Mouse (Mus musculus) liver, embryonic 13.5 days (tissue): ENCODE results near the gene Hmga1b. TPM values are rescaled to one million over a fixed set of nuclear protein-coding genes. Genes with fewer than 3 reads are reported as not detected.

Experiments used
- ATAC-seq: fragments of 200-750 bp; cut with Nextera tagmentation; 2 replicates; pipeline ENCODE4 v1.8.0; 2017; ENCODE audit warnings: low read depth, mild to moderate bottlenecking, moderate number of reproducible peaks, moderate library complexity
- DNase-seq: peaks from one replicate; pipeline ENCODE4 v3.0.0; 2022
- H3K27ac ChIP-seq: fragments of 300-500 bp; sonication (generic); 2 replicates; pipeline ENCODE4 v1.5.1; 2015; ENCODE audit warnings: moderate library complexity, mild to moderate bottlenecking, inconsistent platforms
- H3K27me3 ChIP-seq: fragments of 300-500 bp; sonication (generic); 2 replicates; pipeline ENCODE4 v1.6.1; 2015; ENCODE audit warnings: mild to moderate bottlenecking, inconsistent platforms
- H3K36me3 ChIP-seq: fragments of 300-500 bp; sonication (generic); 2 replicates; pipeline ENCODE4 v1.6.1; 2015; ENCODE audit warnings: mild to moderate bottlenecking, inconsistent platforms
- H3K4me1 ChIP-seq: fragments of 300-500 bp; sonication (generic); replicated peaks from 2 replicates; pipeline ENCODE4 v1.6.1; 2015; ENCODE audit warnings: inconsistent platforms
- H3K4me2 ChIP-seq: fragments of 300-500 bp; sonication (generic); 2 replicates; pipeline ENCODE4 v1.6.1; 2015; ENCODE audit warnings: inconsistent platforms, mild to moderate bottlenecking, moderate library complexity
- H3K4me3 ChIP-seq: fragments of 300-500 bp; sonication (generic); replicated peaks from 2 replicates; pipeline ENCODE4 v1.5.1; 2015; ENCODE audit warnings: mild to moderate bottlenecking, inconsistent platforms
- H3K9ac ChIP-seq: fragments of 300-500 bp; sonication (generic); 2 replicates; pipeline ENCODE4 v1.6.1; 2015; ENCODE audit warnings: mild to moderate bottlenecking, inconsistent platforms
- H3K9me3 ChIP-seq: fragments of 300-500 bp; sonication (generic); replicated peaks from 2 replicates; pipeline ENCODE4 v1.6.1; 2016; ENCODE audit warnings: inconsistent platforms
- WGBS: fragments of 180-500 bp; shearing (Covaris S2); methylation state at CpG from one replicate; pipeline ENCODE4 v1.1.7; 2015; ENCODE audit not compliant: insufficient replicate concordance; 5-methylcytosine and 5-hydroxymethylcytosine counted together
- polyA plus RNA-seq: library from polyadenylated mRNA; unstranded; fragments of >200 nt; fragmentation: Nextera tagmentation; extraction: Ambion mirVana; gene quantifications from 2 replicates; pipeline ENCODE4 v1.2.1, GENCODE M21; 2015

Hmga1b gene
- polyA plus RNA-seq, 1 experiment from 2014 or later, result 4.9 TPM

DNA sequence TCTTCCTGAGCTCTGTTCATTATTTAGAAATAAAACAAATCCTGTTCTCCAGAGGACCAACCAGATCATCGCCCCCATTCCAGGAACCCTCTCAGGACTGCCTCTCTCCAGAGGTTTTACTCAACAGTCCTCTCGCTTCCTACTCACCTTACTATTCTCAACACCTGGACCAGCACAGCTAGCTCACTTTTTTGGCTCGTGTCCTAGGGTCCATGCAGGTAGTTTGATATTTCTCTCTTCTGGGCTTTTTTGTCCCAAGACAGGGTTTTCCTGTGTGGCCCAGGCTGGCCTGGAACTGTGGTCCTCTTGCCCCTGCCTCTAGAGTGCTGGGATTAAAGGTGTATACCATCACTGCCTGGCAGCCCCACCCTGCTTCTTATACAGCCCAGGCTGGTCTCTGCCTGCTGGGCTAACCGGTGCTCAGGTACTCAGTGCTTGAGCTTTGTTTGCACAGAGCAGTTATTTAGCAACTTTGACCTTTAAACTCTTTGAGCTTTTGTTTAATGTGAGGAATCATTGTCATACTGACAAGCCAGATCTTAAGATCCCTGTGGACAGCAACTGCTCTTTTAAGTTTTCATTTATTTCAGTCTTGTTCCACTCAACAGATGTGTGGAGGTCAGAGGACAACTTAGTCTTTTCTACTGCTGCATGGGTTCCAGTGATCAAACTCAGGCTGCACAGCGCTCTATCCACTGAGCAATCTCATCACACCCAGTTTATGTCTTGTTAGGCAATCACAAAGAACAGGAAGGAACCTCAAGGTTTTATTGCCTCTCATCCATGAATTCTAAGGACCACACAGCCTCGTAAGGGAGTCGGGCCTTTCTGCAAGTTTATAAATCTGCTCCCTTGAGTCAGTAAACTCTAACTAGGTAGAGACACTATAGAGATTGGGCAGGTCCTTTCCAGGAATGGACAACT is 43.0 kb downstream of the Hmga1b start:
- H3K9ac ChIP-seq, result no peak overlapping the region
- no peak overlapping the region for H3K4me2 ChIP-seq
- DNase-seq (no peak), ATAC-seq (no peak)
- peaks cover 50% of the 10 kb centered on the region for H3K36me3 ChIP-seq
- no peak overlapping the region for H3K27ac ChIP-seq
- H3K4me3 ChIP-seq, result no peak overlapping the region
- H3K4me1 ChIP-seq, result peaks cover 6% of the 10 kb centered on the region; the same call in 1 of the 2 replicates
- WGBS, result 76% methylated on average over 7 of the region's 7 CpGs
- H3K27me3 ChIP-seq, result no peaks in the 10 kb centered on the region
- H3K9me3 ChIP-seq, result no peaks in the 10 kb centered on the region

DNA sequence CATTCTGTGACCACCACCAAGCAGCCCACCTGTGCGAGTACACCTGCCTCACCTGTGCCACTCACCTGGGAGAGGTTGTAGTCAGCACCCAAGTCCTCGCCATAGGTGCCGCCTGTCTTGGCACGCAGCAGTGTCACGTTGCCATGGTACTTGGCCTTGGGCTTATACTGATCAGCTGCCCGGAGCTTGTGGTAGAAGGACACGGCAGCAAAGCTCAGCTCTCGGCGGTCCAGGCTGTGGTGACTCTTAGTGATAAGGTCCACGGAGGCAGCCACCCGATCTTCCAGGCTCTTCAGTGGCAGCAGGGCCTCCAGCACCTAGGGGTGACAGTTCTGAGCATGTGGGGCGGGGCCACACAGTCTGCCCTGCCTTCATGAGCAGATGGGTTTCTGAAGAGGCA is 45.4 kb downstream of the Hmga1b start:
- Histone ChIP-seq H3K4me3 (no peak overlapping the region), H3K9me3 (no peaks in the 10 kb centered on the region), H3K4me1 (peaks cover 6% of the 10 kb centered on the region; the same call in 1 of the 2 replicates), H3K36me3 (peaks cover 74% of the 10 kb centered on the region), H3K4me2 (no peak overlapping the region), H3K9ac (no peak overlapping the region), H3K27me3 (no peaks in the 10 kb centered on the region), H3K27ac (no peak overlapping the region)
- 66% methylated on average over 12 of the region's 12 CpGs for whole genome bisulfite sequencing
- no peak for DNase-seq
- ATAC-seq, result no peak

DNA sequence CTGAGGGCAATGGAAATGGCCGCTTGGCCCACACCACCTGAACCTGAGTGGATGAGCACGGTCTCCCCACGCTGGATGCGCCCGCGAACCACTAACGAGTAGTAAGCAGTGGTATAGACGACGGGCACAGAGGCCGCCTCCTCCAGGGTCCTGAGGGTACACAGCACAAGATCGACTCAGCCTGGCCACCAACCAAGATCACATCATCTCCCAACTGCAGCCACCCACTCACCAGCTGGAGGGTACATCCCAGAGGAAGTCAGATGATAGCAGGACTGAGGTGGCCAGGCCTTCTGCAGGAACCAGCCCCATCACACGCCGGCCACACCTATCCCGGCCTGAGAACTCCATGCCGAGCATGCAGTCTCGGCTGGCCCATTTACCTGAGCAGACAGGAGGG is 49.5 kb downstream of the Hmga1b start:
- Histone ChIP-seq H3K9ac (no peak overlapping the region), H3K4me3 (no peak overlapping the region), H3K4me1 (no peaks in the 10 kb centered on the region), H3K9me3 (no peaks in the 10 kb centered on the region), H3K27ac (no peak overlapping the region), H3K4me2 (no peak overlapping the region), H3K27me3 (no peaks in the 10 kb centered on the region), H3K36me3 (peaks cover 100% of the 10 kb centered on the region)
- DNase-seq (no peak), ATAC-seq (no peak)
- WGBS, result 85% methylated on average over 16 of the region's 16 CpGs

Other genes with a start within 250 kb of the Hmga1b start
- 10.0 and 10.7 TPM in 2 replicates for gene Gcgr, start 232.1 kb upstream of the Hmga1b start, polyA plus RNA-seq
- gene Mcrip1, start 213.1 kb upstream of the Hmga1b start, polyA plus RNA-seq, result 45.7 and 46.9 TPM in 2 replicates
- 0.22 TPM in 1 of 2 replicates, not detected in the other for gene Ppp1r27, start 211.7 kb upstream of the Hmga1b start, polyA plus RNA-seq
- 403 and 453 TPM in 2 replicates for gene P4hb, start 189.5 kb upstream of the Hmga1b start, polyA plus RNA-seq
- gene Arhgdia, start 181.2 kb upstream of the Hmga1b start, polyA plus RNA-seq, result 258 and 276 TPM in 2 replicates
- gene Alyref, start 164.4 kb upstream of the Hmga1b start, polyA plus RNA-seq, result 379 and 416 TPM in 2 replicates
- 99.1 and 102 TPM in 2 replicates for gene Anapc11, start 164.4 kb upstream of the Hmga1b start, polyA plus RNA-seq
- 9.5 and 12.6 TPM in 2 replicates for gene Npb, start 154.3 kb upstream of the Hmga1b start, polyA plus RNA-seq
- 114 and 116 TPM in 2 replicates for gene Pcyt2, start 144.9 kb upstream of the Hmga1b start, polyA plus RNA-seq
- 33.8 and 34.3 TPM in 2 replicates for gene Sirt7, start 137.6 kb upstream of the Hmga1b start, polyA plus RNA-seq
- 39.8 and 40.0 TPM in 2 replicates for gene Mafg, start 129.2 kb upstream of the Hmga1b start, polyA plus RNA-seq
- 6.0 and 6.9 TPM in 2 replicates for gene Pycr1, start 119.0 kb upstream of the Hmga1b start, polyA plus RNA-seq
- 0.23 TPM in 1 of 2 replicates, not detected in the other for gene Myadml2, start 114.6 kb upstream of the Hmga1b start, polyA plus RNA-seq
- gene Notum, start 101.6 kb upstream of the Hmga1b start, polyA plus RNA-seq, result 0.27 and 0.36 TPM in 2 replicates
- gene Aspscr1, start 89.8 kb upstream of the Hmga1b start, polyA plus RNA-seq, result 49.2 and 52.5 TPM in 2 replicates
- gene Cenpx, start 49.1 kb upstream of the Hmga1b start, polyA plus RNA-seq, result 123 and 126 TPM in 2 replicates
- gene Lrrc45, start 48.9 kb upstream of the Hmga1b start, polyA plus RNA-seq, result 13.0 and 14.3 TPM in 2 replicates
- gene Rac3, start 41.3 kb upstream of the Hmga1b start, polyA plus RNA-seq, result 1.7 and 2.3 TPM in 2 replicates
- 8.8 and 9.6 TPM in 2 replicates for gene Dcxr, start 35.5 kb upstream of the Hmga1b start, polyA plus RNA-seq
- 0.22 TPM in 1 of 2 replicates, not detected in the other for gene Cbr2, start 30.7 kb upstream of the Hmga1b start, polyA plus RNA-seq
- gene Rfng, start 21.4 kb downstream of the Hmga1b start, polyA plus RNA-seq, result 11.2 and 15.4 TPM in 2 replicates
- gene Gps1, start 21.5 kb downstream of the Hmga1b start, polyA plus RNA-seq, result 102 and 104 TPM in 2 replicates
- gene Dus1l, start 33.6 kb downstream of the Hmga1b start, polyA plus RNA-seq, result 82.6 and 86.2 TPM in 2 replicates
- 15.3 and 17.9 TPM in 2 replicates for gene Fasn, start 61.8 kb downstream of the Hmga1b start, polyA plus RNA-seq
- 1.8 TPM in 2 replicates for gene Ccdc57, start 170.1 kb downstream of the Hmga1b start, polyA plus RNA-seq
- gene Slc16a3, start 185.7 kb downstream of the Hmga1b start, polyA plus RNA-seq, result 71.4 and 81.7 TPM in 2 replicates
- 36.8 and 46.3 TPM in 2 replicates for gene Csnk1d, start 228.5 kb downstream of the Hmga1b start, polyA plus RNA-seq